Mouse (Mus musculus) liver, adult 2 months (tissue): ENCODE results near the gene Cx3cl1. TPM values are rescaled to one million over a fixed set of nuclear protein-coding genes. Genes with fewer than 3 reads are reported as not detected.

Experiments
- DNase-seq: peaks from one replicate; pipeline ENCODE4 v3.0.0-alpha.2; 2011; ENCODE audit warnings: low read depth, low spot score; ENCODE audit errors: extremely low read depth
- H3K27ac ChIP-seq: fragments of 200-500 bp; replicated peaks from 2 replicates; pipeline ENCODE4 v1.5.1; 2012; ENCODE audit warnings: low read depth, mild to moderate bottlenecking, control low read depth, inconsistent platforms, low read length; ENCODE audit not compliant: insufficient read depth
- H3K27me3 ChIP-seq: fragments of 200-500 bp; 2 replicates; pipeline ENCODE4 v1.6.1; 2012; ENCODE audit warnings: mild to moderate bottlenecking, moderate library complexity, low read length, inconsistent platforms; ENCODE audit not compliant: control insufficient read depth, insufficient read depth
- H3K36me3 ChIP-seq: fragments of 200-500 bp; 2 replicates; pipeline ENCODE4 v1.6.1; 2012; ENCODE audit warnings: low read length, inconsistent platforms; ENCODE audit not compliant: control insufficient read depth, insufficient read depth
- H3K4me1 ChIP-seq: fragments of 200-500 bp; 2 replicates; pipeline ENCODE4 v1.6.1; 2011; ENCODE audit warnings: low read length; ENCODE audit not compliant: control insufficient read depth, insufficient read depth
- H3K4me3 ChIP-seq: fragments of 200-500 bp; 2 replicates; pipeline ENCODE4 v1.5.1; 2011; ENCODE audit warnings: low read depth, mild to moderate bottlenecking, control low read depth, low read length, moderate library complexity; ENCODE audit not compliant: insufficient read depth
- H3K79me2 ChIP-seq: fragments of 200-500 bp; 2 replicates; pipeline ENCODE4 v1.6.1; 2012; ENCODE audit warnings: inconsistent platforms, mild to moderate bottlenecking, low read length, moderate library complexity; ENCODE audit not compliant: control insufficient read depth, insufficient read depth
- H3K9ac ChIP-seq: fragments of 200-500 bp; 2 replicates; pipeline ENCODE4 v1.6.1; 2012; ENCODE audit warnings: low read depth, mild to moderate bottlenecking, control low read depth, inconsistent platforms, low read length
- CTCF ChIP-seq: fragments of 200-500 bp; IDR thresholded peaks from 2 replicates; pipeline ENCODE4 v1.5.1; 2011; ENCODE audit warnings: low read depth, low read length, control low read depth
- POLR2A ChIP-seq: fragments of 200-500 bp; IDR thresholded peaks from 2 replicates; pipeline ENCODE4 v1.6.1; 2011; ENCODE audit warnings: low read length, control low read depth; ENCODE audit not compliant: insufficient read depth; ENCODE audit errors: extremely low read depth
- WGBS: fragments of 180-500 bp; shearing (Covaris S2); methylation state at CpG from one replicate; pipeline ENCODE4 v1.1.7; 2018; 5-methylcytosine and 5-hydroxymethylcytosine counted together
- polyA plus RNA-seq: library from polyadenylated mRNA; depleted of rRNA; stranded (reverse); fragments of >200 nt; gene quantifications from 2 replicates; pipeline ENCODE4 v1.2.3, GENCODE M21; 2012; rRNA removed
- total RNA-seq: library from RNA; depleted of rRNA; stranded (reverse); fragments of >200 nt; gene quantifications from 2 replicates; pipeline ENCODE4 v1.2.3, GENCODE M21; 2014; rRNA removed

The Cx3cl1 gene
- total RNA-seq (0.55 and 1.0 TPM in 2 replicates), polyA plus RNA-seq (0.82 and 1.1 TPM in 2 replicates)

DNA sequence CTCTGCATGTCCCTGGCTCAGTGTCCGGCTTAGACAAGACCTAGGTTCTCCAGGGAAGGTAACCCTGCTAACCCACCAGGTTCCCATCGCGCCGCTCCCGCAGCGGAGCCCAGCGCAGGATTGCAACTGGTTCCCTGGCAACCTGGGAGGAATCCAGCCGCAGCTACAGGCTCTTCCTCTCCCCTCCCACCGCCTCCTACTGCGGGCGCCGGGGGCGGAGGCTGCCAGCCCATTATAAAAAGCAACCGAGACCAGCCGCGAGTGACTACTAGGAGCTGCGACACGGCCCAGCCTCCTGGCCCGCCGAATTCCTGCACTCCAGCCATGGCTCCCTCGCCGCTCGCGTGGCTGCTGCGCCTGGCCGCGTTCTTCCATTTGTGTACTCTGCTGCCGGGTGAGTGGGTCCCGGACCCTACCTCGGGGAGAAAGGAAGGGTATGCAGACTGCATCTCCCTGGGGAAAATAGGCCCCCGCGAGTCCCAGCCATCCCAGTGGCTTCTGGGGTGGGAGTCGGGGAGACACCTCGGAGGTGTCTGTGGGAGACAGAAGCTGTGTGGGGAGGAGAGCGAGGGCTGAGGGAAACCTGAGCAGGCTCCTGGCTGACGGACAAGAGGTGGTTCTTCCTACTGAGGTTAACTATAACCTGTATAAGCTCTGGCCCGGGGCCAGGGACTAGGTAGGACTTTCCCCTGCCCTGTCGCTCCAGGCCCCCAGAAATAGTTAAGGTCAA lies at the start of gene Cx3cl1:
Gene Cx3cl1, plus strand, starts transcription at position 69 of the 730 bp plus-strand sequence.
- no peak within 1 kb of the TSS for H3K27ac ChIP-seq

DNA sequence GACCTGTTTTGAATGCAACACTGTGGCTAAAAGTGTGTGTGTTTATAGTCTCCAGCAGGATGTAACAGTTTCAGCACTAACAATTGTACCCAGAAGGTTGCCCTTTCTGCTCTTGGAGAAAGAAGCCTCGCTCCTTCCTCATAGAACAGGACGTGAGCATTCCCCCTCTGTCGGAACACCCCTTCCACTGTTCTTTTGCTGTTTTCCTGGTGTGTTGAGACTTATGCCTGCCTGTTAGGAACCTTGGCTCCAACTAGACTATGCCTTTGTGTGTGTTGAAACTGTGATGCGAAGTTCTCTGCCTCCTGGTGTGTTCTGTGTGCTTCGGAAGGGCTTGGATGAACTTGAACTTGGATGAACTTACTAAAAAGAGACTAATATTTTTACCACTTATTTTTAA lies 45.8 kb upstream of the Cx3cl1 start:
- Histone ChIP-seq H3K36me3 (no peaks in the 10 kb centered on the region), H3K4me1 (no peaks in the 10 kb centered on the region), H3K79me2 (no peaks in the 10 kb centered on the region), H3K9ac (no peak overlapping the region), H3K27ac (no peak overlapping the region), H3K27me3 (no peaks in the 10 kb centered on the region), H3K4me3 (no peak overlapping the region)
- no peak for DNase-seq
- TF ChIP-seq POLR2A (no peak), CTCF (no peak)
- WGBS, result 84% methylated on average over 5 of the region's 5 CpGs

More for the DNA sequence above, at the start of gene Cx3cl1:
- Histone ChIP-seq H3K4me1 (no peaks in the 10 kb centered on the region; the same call in 1 of the 2 replicates), H3K4me3 (peak within 1 kb of the TSS; percentile 48), H3K9ac (0 out of 2 replicates have a peak within 1 kb of the TSS, but pooled peaks have one; percentile 8), H3K36me3 (no peaks in the 10 kb centered on the region), H3K79me2 (no peaks in the 10 kb centered on the region), H3K27me3 (peaks cover 11% of the 10 kb centered on the region)
- WGBS, result 3% methylated on average over 38 of the region's 38 CpGs
- no peak for TF ChIP-seq CTCF
- 0 out of 2 replicates have a peak, but pooled peaks have one; percentile 22 for TF ChIP-seq POLR2A
- DNase-seq, result no peak

DNA sequence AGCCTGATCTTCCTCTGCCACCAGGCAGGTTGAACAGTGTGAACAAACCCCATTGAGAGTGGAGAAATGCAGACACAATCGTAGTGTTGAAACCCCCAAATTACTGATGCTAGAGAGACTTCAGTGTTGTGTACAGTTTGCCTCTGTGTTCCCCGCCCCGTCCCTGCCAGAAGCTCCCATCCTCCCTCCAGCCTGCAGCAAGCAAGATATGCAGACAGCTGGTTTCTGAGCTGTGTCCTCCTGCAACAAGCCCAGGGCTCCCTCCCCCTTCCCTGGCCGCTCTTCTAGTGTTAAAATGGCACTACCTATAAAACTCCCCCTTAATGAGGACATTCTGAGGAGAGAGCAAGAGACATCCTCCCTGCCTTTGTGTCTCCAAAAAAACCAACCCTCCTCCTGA lies 42.5 kb upstream of the Cx3cl1 start:
- TF ChIP-seq CTCF, result no peak
- DNase-seq, result no peak
- Histone ChIP-seq H3K27ac (no peak overlapping the region), H3K4me1 (no peaks in the 10 kb centered on the region), H3K36me3 (no peaks in the 10 kb centered on the region), H3K79me2 (no peaks in the 10 kb centered on the region), H3K9ac (no peak overlapping the region), H3K4me3 (no peak overlapping the region), H3K27me3 (no peaks in the 10 kb centered on the region)
- WGBS, result 84% methylated on average over 4 of the region's 4 CpGs

DNA sequence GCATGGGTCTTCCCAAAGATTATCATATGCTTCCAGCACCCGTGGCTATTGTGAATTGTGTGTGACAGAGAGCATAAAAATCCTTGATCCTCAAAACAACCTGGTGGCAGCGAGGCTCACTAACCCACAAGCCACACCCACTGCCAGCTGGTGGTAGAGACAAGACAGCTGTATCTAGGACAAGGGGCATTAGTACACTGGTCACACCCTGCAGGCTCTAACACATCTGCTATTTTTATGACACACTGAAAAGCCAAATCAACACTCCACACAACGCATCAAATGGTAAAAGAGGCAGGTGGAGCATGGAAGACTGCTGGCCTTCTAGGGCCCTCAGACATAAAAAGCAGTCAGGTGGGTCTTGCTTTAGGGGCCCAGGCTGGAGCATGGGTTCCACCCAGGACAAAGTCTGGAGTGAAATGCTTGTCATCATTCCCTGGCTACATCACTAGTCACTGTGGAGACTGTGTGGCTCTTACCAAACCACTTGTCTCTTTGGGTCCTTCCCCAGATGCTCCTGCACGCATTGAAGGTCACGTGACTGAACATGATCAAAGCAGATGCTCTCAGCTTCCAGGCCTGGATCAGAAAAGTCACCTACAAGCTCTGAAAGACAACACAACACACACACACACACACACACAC lies 37.9 kb upstream of the Cx3cl1 start:
- H3K4me3 ChIP-seq, result no peak overlapping the region
- no peak overlapping the region for H3K27ac ChIP-seq

DNA sequence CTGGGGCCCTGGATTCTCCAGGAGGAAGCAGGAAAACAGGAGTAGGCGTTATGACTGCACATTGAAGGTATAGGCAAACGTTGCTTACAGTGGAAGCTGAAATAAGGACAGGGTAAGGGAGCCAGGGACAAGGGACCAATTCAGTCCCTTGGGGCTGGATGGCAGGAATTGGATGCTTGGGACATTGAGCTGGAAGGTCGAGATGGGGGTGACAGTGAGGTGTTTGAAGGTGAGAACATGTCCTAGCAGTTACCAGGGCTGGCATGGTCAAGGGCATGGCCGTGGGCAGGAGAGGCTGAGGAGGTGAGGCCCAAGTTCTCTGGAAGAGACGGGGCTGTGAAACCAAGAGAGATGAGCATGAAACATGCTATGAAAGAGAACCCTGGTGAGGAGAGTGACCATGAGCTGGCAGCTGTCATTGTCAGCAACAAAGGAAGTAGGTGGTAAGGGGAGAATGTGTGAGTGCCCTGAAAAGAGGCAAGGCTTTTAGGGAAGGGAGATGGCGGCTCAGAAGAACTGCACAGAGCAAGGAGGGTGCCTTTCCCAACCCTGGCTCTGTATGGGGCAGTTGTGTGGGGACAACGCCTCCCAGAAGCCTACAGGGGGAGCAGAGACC lies 37.0 kb upstream of the Cx3cl1 start:
- H3K27me3 ChIP-seq, result no peaks in the 10 kb centered on the region
- H3K27ac ChIP-seq, result no peak overlapping the region
- no peaks in the 10 kb centered on the region for H3K79me2 ChIP-seq
- WGBS, result 89% methylated on average over 7 of the region's 7 CpGs
- H3K36me3 ChIP-seq, result no peaks in the 10 kb centered on the region
- TF ChIP-seq CTCF (no peak), POLR2A (no peak)
- H3K9ac ChIP-seq, result no peak overlapping the region
- no peak overlapping the region for H3K4me3 ChIP-seq
- H3K4me1 ChIP-seq, result peaks cover 3% of the 10 kb centered on the region; the same call in 1 of the 2 replicates
- no peak for DNase-seq

More for the DNA sequence above, 37.9 kb upstream of the Cx3cl1 start:
- Histone ChIP-seq H3K36me3 (no peaks in the 10 kb centered on the region), H3K4me1 (peaks cover 3% of the 10 kb centered on the region; the same call in 1 of the 2 replicates), H3K27me3 (no peaks in the 10 kb centered on the region), H3K9ac (no peak overlapping the region), H3K79me2 (no peaks in the 10 kb centered on the region)
- DNase-seq, result no peak
- 84% methylated on average over 5 of the region's 5 CpGs for WGBS
- TF ChIP-seq POLR2A, result no peak
